Comparison of ENCODE assay signal across 8 mouse cellular contexts in genomic region chr9:42187371-42188228, GRCm38 (mm10).
DNase-seq lines count a peak whose midpoint lies in the region; ATAC-seq and TF ChIP-seq lines count a peak whose summit lies in the region.

No protein-coding gene starts in this region.

- intact Hi-C loops in left cerebral cortex, adult 2 months (cut with DNase I), result no loop called here

- TF ChIP-seq EP300 in heart, postnatal 0 days (IDR thresholded peaks at IDR 0.05; ENCODE audit: low read depth), result no peak

- peaks cover 17% of the 10 kb centered on the region; the same call in 1 of the 2 replicates for H3K4me1 ChIP-seq in heart, embryonic 10.5 days
- peaks cover 46% of the 10 kb centered on the region for H3K4me1 ChIP-seq in cerebellum, adult 2 months (ENCODE audit: control insufficient read depth, insufficient read depth, low read length)
- H3K4me1 ChIP-seq in heart, postnatal 0 days (ENCODE audit: control insufficient read depth, insufficient read depth), result peaks cover 35% of the 10 kb centered on the region

- TF ChIP-seq POLR2A in cerebellum, adult 2 months (IDR thresholded peaks at IDR 0.05; ENCODE audit: borderline replicate concordance, insufficient read depth, low read length), result no peak

- ATAC-seq in heart, postnatal 0 days (ENCODE audit: insufficient read depth, low read depth), result peak; percentile 58

- TF ChIP-seq CTCF in cerebellum, adult 2 months (IDR thresholded peaks at IDR 0.05; ENCODE audit: borderline replicate concordance, insufficient read depth, low read depth, low read length), result no peak
- TF ChIP-seq CTCF in heart, postnatal 0 days (IDR thresholded peaks at IDR 0.05; ENCODE audit: low read depth), result no peak
- no peak for TF ChIP-seq CTCF in left cerebral cortex, adult 2 months (IDR thresholded peaks at IDR 0.05)

- H3K9ac ChIP-seq in heart, postnatal 0 days (replicated peaks; ENCODE audit: low read depth, low read length), result no peak overlapping the region

- no peak overlapping the region for H3K4me3 ChIP-seq in heart, embryonic 10.5 days
- H3K4me3 ChIP-seq in cerebellum, adult 2 months (replicated peaks; ENCODE audit: insufficient read depth, low read depth, low read length), result no peak overlapping the region
- no peak overlapping the region for H3K4me3 ChIP-seq in heart, postnatal 0 days (ENCODE audit: low read depth, low read length)
- H3K4me3 ChIP-seq in left cerebral cortex, adult 2 months, result no peak overlapping the region

- no peaks in the 10 kb centered on the region for H3K9me3 ChIP-seq in heart, embryonic 10.5 days
- H3K9me3 ChIP-seq in heart, postnatal 0 days (replicated peaks; ENCODE audit: control insufficient read depth, low read length), result 0 out of 2 replicates have a peak, but pooled peaks cover under 1% of the 10 kb centered on the region

- H3K27me3 ChIP-seq in heart, embryonic 10.5 days (ENCODE audit: insufficient read depth, poor library complexity, severe bottlenecking), result no peaks in the 10 kb centered on the region
- H3K27me3 ChIP-seq in cerebellum, adult 2 months (ENCODE audit: control insufficient read depth, insufficient read depth, low read length), result no peaks in the 10 kb centered on the region
- no peaks in the 10 kb centered on the region for H3K27me3 ChIP-seq in heart, postnatal 0 days (ENCODE audit: control insufficient read depth, insufficient read depth, low read length)

- 77% methylated on average over 6 of the region's 6 CpGs for WGBS in heart, embryonic 10.5 days
- WGBS in cerebellum, adult 2 months, result 8% methylated on average over 6 of the region's 6 CpGs
- WGBS in heart, postnatal 0 days, result 44% methylated on average over 6 of the region's 6 CpGs

- no peak overlapping the region for H3K27ac ChIP-seq in heart, embryonic 10.5 days
- peak overlapping the region; percentile 23 for H3K27ac ChIP-seq in cerebellum, adult 2 months (ENCODE audit: insufficient read depth, low read length)
- peak overlapping the region; percentile 81 for H3K27ac ChIP-seq in heart, postnatal 0 days (ENCODE audit: low read depth)
- peak overlapping the region; percentile 68 for H3K27ac ChIP-seq in left cerebral cortex, adult 2 months

- no peaks in the 10 kb centered on the region for H3K36me3 ChIP-seq in heart, embryonic 10.5 days
- H3K36me3 ChIP-seq in heart, postnatal 0 days (replicated peaks; ENCODE audit: control insufficient read depth, insufficient read depth, low read length), result no peaks in the 10 kb centered on the region

- peak; percentile 94 for DNase-seq in heart, adult 11 months
- DNase-seq in heart, embryonic 10.5 days (ENCODE audit: low spot score), result no peak
- DNase-seq in cerebellum, adult 2 months, result peak; percentile 80 to 90
- peak; percentile 57 for DNase-seq in heart, postnatal 0 days (ENCODE audit: low spot score)
- peak; percentile 32 to 57 for DNase-seq in left cerebral cortex, adult 2 months (ENCODE audit: extremely low spot score in 1 of 2, low spot score in 2 of 2)
- DNase-seq in right cerebral cortex, postnatal 4 days, result peak; percentile 72
- no peak for DNase-seq in embryo, embryonic 10.5 days (ENCODE audit: low spot score)
- no peak for DNase-seq in c-Kit-positive CD71-positive TER-119-positive erythroid progenitor cells, embryonic 14.5 days (ENCODE audit: low spot score)

- no peak overlapping the region for H3K4me2 ChIP-seq in heart, postnatal 0 days (ENCODE audit: low read depth, low read length)

Comparison
In these comparisons a context has a peak if more than half of its experiments do, and no peak if none do; other contexts are left out.
1. DNase-seq: peak in heart, adult 11 months (single experiment), cerebellum, adult 2 months (2 of 2), heart, postnatal 0 days (single experiment), left cerebral cortex, adult 2 months (2 of 2) and right cerebral cortex, postnatal 4 days (single experiment); none in heart, embryonic 10.5 days (single experiment), embryo, embryonic 10.5 days (single experiment) and c-Kit-positive CD71-positive TER-119-positive erythroid progenitor cells, embryonic 14.5 days (single experiment).